Mouse (Mus musculus) intestine, embryonic 16.5 days (tissue): ENCODE measurements at regions not wholly inside any gene's neighbourhood (a gene's known extent, or its start where the extent isn't known, plus 50 kb on each side); places are given as distances from the start of the nearest gene placed in this dataset.

Source experiments
- ATAC-seq: fragments of 200-750 bp; cut with Nextera tagmentation; 2 replicates; pipeline ENCODE4 v1.8.0; 2017; ENCODE audit warnings: moderate TSS enrichment, moderate library complexity
- H3K27ac ChIP-seq: fragments of 300-500 bp; sonication (generic); 2 replicates; pipeline ENCODE4 v1.5.1; 2014; ENCODE audit warnings: mild to moderate bottlenecking, low read length
- H3K27me3 ChIP-seq: fragments of 300-500 bp; sonication (generic); replicated peaks from 2 replicates; pipeline ENCODE4 v1.6.1; 2014; ENCODE audit warnings: low read length, control low read depth, mixed read lengths; ENCODE audit not compliant: control insufficient read depth, insufficient read depth
- H3K36me3 ChIP-seq: fragments of 300-500 bp; sonication (generic); 2 replicates; pipeline ENCODE4 v1.6.1; 2014; ENCODE audit warnings: low read length, control low read depth; ENCODE audit not compliant: control insufficient read depth, insufficient read depth
- H3K4me1 ChIP-seq: fragments of 300-500 bp; sonication (generic); 2 replicates; pipeline ENCODE4 v1.6.1; 2014; ENCODE audit warnings: low read length, control low read depth, mixed read lengths; ENCODE audit not compliant: control insufficient read depth, insufficient read depth
- H3K4me2 ChIP-seq: fragments of 300-500 bp; sonication (generic); 2 replicates; pipeline ENCODE4 v1.6.1; 2014; ENCODE audit warnings: low read depth, low read length, control low read depth
- H3K4me3 ChIP-seq: fragments of 300-500 bp; sonication (generic); 2 replicates; pipeline ENCODE4 v1.5.1; 2014; ENCODE audit warnings: mild to moderate bottlenecking, low read length
- H3K9ac ChIP-seq: fragments of 300-500 bp; sonication (generic); 2 replicates; pipeline ENCODE4 v1.6.1; 2014; ENCODE audit warnings: low read depth, low read length
- H3K9me3 ChIP-seq: fragments of 300-500 bp; sonication (generic); 2 replicates; pipeline ENCODE4 v1.6.1; 2016; ENCODE audit warnings: low read length, control low read depth; ENCODE audit not compliant: control insufficient read depth
- WGBS: fragments of 180-500 bp; shearing (Covaris S2); extraction: QIAGEN DNeasy Blood & Tissue Kit; methylation state at CpG from one replicate; pipeline ENCODE4 v1.1.7; 2014; 5-methylcytosine and 5-hydroxymethylcytosine counted together

GRCm38 (mm10) chr10:44604512-44604911, 76.2 kb upstream of the Prdm1 start:
- H3K4me2 ChIP-seq = no peak overlapping the region
- WGBS = 86% methylated on average over 11 of the region's 11 CpGs
- H3K36me3 ChIP-seq = no peaks in the 10 kb centered on the region
- no peak overlapping the region for H3K4me3 ChIP-seq
- no peaks in the 10 kb centered on the region for H3K4me1 ChIP-seq
- no peak overlapping the region for H3K9ac ChIP-seq
- no peak overlapping the region for H3K27ac ChIP-seq
- no peaks in the 10 kb centered on the region for H3K27me3 ChIP-seq
- no peaks in the 10 kb centered on the region for H3K9me3 ChIP-seq
- ATAC-seq = no peak

GRCm38 (mm10) chr10:44603461-44603860, 75.2 kb upstream of the Prdm1 start:
- H3K9ac ChIP-seq = no peak overlapping the region
- H3K9me3 ChIP-seq = no peaks in the 10 kb centered on the region
- no peaks in the 10 kb centered on the region for H3K4me1 ChIP-seq
- 89% methylated on average over 5 of the region's 5 CpGs for WGBS
- no peak overlapping the region for H3K27ac ChIP-seq
- no peaks in the 10 kb centered on the region for H3K27me3 ChIP-seq
- no peak for ATAC-seq
- no peak overlapping the region for H3K4me2 ChIP-seq
- H3K4me3 ChIP-seq = no peak overlapping the region
- no peaks in the 10 kb centered on the region for H3K36me3 ChIP-seq

GRCm38 (mm10) chr10:44601550-44601949, 73.2 kb upstream of the Prdm1 start:
- Histone ChIP-seq H3K9ac (no peak overlapping the region), H3K4me2 (no peak overlapping the region), H3K4me1 (no peaks in the 10 kb centered on the region), H3K4me3 (no peak overlapping the region), H3K27me3 (no peaks in the 10 kb centered on the region), H3K9me3 (no peaks in the 10 kb centered on the region), H3K36me3 (no peaks in the 10 kb centered on the region), H3K27ac (no peak overlapping the region)
- WGBS = 75% methylated on average over 10 of the region's 10 CpGs
- ATAC-seq = no peak

DNA sequence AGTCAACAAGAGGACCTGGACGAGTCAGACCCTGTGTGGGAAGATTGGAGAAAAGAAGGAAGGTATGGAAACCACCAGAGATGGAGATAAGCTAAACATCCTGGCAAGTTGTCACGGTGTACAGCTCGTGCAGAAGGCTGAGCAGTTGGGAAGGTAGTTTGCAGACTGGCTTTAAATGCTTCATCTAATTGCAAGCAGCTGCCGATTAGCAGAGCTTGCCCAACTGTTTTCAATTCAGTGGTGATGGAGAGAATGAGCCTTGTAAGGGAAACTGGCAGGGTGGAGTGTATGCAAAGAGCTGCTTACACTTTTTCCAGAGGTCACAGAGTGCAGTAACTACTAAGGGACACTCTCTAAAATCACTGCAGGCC, 71.6 kb upstream of the Prdm1 start:
- Histone ChIP-seq H3K36me3 (no peaks in the 10 kb centered on the region), H3K27me3 (no peaks in the 10 kb centered on the region), H3K4me3 (no peak overlapping the region), H3K27ac (no peak overlapping the region), H3K4me1 (no peaks in the 10 kb centered on the region), H3K4me2 (no peak overlapping the region; the same call in 1 of the 2 replicates), H3K9ac (no peak overlapping the region), H3K9me3 (no peaks in the 10 kb centered on the region)
- no peak for ATAC-seq
- 47% methylated on average over 4 of the region's 4 CpGs for WGBS

DNA sequence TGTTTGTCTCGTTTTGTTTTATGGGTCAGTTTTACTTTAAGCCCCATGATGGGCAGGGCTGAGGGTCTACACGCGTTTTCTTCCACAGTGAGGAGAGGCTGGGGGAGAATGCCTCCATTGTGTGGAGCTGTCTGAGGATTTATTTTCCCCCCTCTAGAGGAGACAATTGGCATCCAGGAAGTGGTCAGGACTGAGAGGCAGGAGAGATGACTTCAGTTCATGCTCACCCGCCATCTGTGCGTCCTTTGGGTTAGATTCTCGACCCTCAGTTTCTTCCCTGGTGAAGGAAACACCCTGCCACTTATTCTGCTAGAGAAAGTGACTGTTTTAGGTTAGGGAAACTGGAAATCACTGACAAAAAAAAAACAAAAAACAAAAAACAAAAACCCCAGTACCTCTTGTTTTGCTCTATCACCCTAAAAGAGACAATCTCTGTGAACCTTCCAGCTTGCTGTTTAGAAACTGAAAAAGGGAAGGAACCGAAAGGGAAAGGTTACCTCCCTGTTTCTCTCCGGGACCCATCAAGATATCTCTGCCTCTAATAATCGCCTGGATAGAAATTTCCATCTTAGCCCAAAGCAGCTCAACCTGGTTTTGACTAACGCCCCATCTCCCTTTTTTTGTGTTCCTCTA, 71.1 kb upstream of the Prdm1 start:
- Histone ChIP-seq H3K36me3 (no peaks in the 10 kb centered on the region), H3K4me3 (no peak overlapping the region), H3K4me2 (no peak overlapping the region; the same call in 1 of the 2 replicates), H3K27me3 (no peaks in the 10 kb centered on the region), H3K9me3 (no peaks in the 10 kb centered on the region), H3K4me1 (no peaks in the 10 kb centered on the region), H3K27ac (no peak overlapping the region), H3K9ac (no peak overlapping the region)
- WGBS = 69% methylated on average over 10 of the region's 10 CpGs
- ATAC-seq = no peak

DNA sequence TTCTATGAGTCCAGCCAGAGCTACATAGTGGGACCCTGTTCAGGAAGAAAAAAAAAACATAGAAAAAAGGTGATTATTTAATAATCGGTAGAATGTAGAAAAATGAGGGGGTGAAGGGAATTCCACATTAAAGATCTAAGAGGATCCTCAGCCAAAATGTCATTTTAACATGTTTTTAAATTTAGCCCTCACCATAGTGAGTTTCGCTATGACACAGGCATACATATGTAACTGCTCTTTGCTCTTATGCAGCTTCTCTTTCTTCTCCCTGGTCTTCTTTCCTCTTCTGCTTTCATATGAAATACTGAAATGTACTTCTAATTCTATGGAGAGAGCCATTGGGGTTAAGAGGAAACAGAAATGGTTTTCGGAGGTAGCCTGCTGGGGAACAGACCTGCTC, 70.3 kb upstream of the Prdm1 start:
- no peaks in the 10 kb centered on the region for H3K4me1 ChIP-seq
- H3K9ac ChIP-seq = no peak overlapping the region
- no peak overlapping the region for H3K4me2 ChIP-seq
- 88% methylated on average over 3 of the region's 3 CpGs for WGBS
- no peak overlapping the region for H3K4me3 ChIP-seq
- H3K36me3 ChIP-seq = no peaks in the 10 kb centered on the region
- no peaks in the 10 kb centered on the region for H3K9me3 ChIP-seq
- no peak overlapping the region for H3K27ac ChIP-seq
- no peaks in the 10 kb centered on the region for H3K27me3 ChIP-seq
- ATAC-seq = no peak

DNA sequence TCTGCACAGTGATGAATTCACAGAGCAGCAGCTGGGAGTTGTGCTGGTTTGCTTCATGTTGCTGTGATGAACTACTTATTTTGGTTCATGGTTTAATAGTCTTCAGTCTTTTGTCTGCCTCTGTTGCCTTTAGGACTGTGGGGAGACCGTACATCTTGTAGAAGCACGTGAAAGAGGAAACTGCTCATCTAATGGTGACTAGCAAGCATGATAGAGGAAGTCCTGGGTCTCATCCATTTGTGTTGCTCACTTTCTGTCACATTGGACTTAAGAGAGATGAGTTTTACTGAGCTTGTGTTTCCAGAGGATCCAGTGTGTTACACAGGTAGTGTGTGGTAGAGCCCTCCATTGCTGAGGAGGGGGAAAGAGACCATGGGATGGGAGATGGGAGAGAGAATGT, 67.6 kb upstream of the Prdm1 start:
- H3K4me2 ChIP-seq = no peak overlapping the region
- no peaks in the 10 kb centered on the region for H3K36me3 ChIP-seq
- no peak overlapping the region for H3K27ac ChIP-seq
- 65% methylated on average over 2 of the region's 2 CpGs for WGBS
- no peak for ATAC-seq
- no peaks in the 10 kb centered on the region for H3K9me3 ChIP-seq
- no peak overlapping the region for H3K4me3 ChIP-seq
- H3K4me1 ChIP-seq = no peaks in the 10 kb centered on the region
- H3K9ac ChIP-seq = no peak overlapping the region
- no peaks in the 10 kb centered on the region for H3K27me3 ChIP-seq

- ATAC-seq = no peak
- Histone ChIP-seq H3K9me3 (no peaks in the 10 kb centered on the region), H3K4me2 (no peak overlapping the region), H3K4me3 (no peak overlapping the region), H3K27ac (no peak overlapping the region), H3K27me3 (no peaks in the 10 kb centered on the region), H3K36me3 (no peaks in the 10 kb centered on the region), H3K9ac (no peak overlapping the region), H3K4me1 (no peaks in the 10 kb centered on the region; the same call in 1 of the 2 replicates)
- 75% methylated on average over 6 of the region's 6 CpGs for WGBS
Measured at GRCm38 (mm10) chr10:44589842-44590241, 61.5 kb upstream of the Prdm1 start.

DNA sequence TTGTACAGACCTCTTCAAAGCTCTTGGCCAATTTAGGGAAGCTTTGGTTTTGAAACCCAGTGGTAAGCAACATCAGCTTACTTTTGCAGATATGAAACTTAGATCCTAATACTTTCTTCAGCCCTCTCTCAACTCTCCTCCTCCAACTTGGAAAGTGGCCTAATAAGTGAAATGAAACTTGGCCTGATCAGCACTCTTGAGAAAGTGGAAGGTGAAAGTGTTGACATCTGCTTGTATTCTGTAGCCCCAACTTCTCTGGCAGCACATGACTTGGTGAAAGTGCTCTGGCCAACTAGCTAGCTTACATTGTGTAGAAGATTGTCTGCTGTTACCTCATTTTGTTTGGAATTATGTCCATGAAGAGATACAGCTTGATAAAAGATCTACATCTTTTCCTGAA, 61.1 kb upstream of the Prdm1 start:
- peak; percentile 26; the same call in 1 of the 2 replicates for ATAC-seq
- H3K4me2 ChIP-seq = no peak overlapping the region
- no peak overlapping the region for H3K4me3 ChIP-seq
- no peak overlapping the region for H3K27ac ChIP-seq
- no peaks in the 10 kb centered on the region; the same call in 1 of the 2 replicates for H3K4me1 ChIP-seq
- H3K36me3 ChIP-seq = no peaks in the 10 kb centered on the region
- H3K27me3 ChIP-seq = no peaks in the 10 kb centered on the region
- no peaks in the 10 kb centered on the region for H3K9me3 ChIP-seq
- H3K9ac ChIP-seq = no peak overlapping the region

DNA sequence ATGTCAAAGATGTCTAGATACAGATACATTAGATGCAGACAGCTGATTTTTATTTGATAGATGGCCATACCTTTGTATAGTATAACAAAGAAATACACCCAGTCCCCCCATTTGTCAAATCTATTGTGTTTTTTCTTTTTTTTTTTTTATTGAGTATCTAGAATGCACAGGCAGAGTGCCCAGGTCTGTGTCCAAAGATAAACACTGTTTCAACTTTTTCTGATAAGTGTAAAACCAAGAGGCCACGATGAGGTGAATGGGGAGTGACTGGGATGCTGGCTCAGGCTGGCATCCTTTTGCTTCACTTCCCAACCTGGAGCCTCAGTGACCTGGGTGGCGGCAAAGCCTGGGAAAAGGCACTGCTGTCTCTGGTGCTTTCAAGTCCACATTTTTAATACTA, 54.4 kb upstream of the Prdm1 start:
- Histone ChIP-seq H3K9ac (no peak overlapping the region), H3K9me3 (no peaks in the 10 kb centered on the region), H3K27ac (no peak overlapping the region), H3K27me3 (no peaks in the 10 kb centered on the region), H3K4me3 (no peak overlapping the region), H3K4me2 (no peak overlapping the region), H3K36me3 (no peaks in the 10 kb centered on the region), H3K4me1 (no peaks in the 10 kb centered on the region)
- ATAC-seq = no peak
- WGBS = 69% methylated on average over 2 of the region's 2 CpGs
